19 mouse cellular contexts compared by ENCODE assay signal in the genomic region with DNA sequence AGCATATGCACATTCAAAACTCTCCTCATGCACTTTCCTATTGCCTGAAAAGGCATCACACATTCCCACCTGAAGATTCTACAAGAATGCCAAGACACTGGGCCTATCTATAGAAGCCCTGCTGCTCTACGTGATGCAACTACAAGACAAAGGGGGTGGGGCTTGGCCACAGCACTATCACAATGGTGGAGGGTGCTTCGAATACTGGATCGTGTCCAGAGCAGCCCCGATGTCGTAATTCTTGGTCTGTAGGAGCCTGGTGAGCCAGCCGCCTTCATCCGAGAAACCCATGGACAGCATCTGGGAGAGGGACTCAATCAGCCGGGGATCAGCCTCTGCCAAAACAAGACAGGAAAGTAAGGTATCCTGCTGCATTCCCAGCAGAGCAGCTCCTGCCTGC. TPM values are rescaled to one million over a fixed set of nuclear protein-coding genes. Genes with fewer than 3 reads are reported as not detected.
DNase-seq lines count a peak whose midpoint lies in the region; ATAC-seq and TF ChIP-seq lines count a peak whose summit lies in the region.
"Had no signal": no experiment of that assay in that cellular context is flagged by ENCODE, and none has a peak within 500 bp of the region (broad histone marks: within the 10 kb centered on the region; RNA-seq: fewer than 3 reads in every experiment).

No protein-coding gene starts in this region.

- TF ChIP-seq EP300 in lung, postnatal 0 days (IDR thresholded peaks at IDR 0.05) = no peak
- TF ChIP-seq EP300 in stomach, postnatal 0 days (optimal IDR thresholded peaks at IDR 0.05) = no peak

- no peak overlapping the region for H3K9ac ChIP-seq in lung, postnatal 0 days (replicated peaks; ENCODE audit: low read depth)
- H3K9ac ChIP-seq in stomach, postnatal 0 days (ENCODE audit: low read length) = no peak overlapping the region
- H3K9ac ChIP-seq in midbrain, postnatal 0 days (replicated peaks; ENCODE audit: low read length, poor library complexity, severe bottlenecking) = no peak overlapping the region
- H3K9ac ChIP-seq: heart, embryonic 12.5 days; limb, embryonic 15.5 days; neural tube, embryonic 15.5 days had no signal

- H3K36me3 ChIP-seq in lung, postnatal 0 days (ENCODE audit: insufficient read depth, low read length) = peaks cover 60% of the 10 kb centered on the region
- H3K36me3 ChIP-seq in stomach, postnatal 0 days (ENCODE audit: control insufficient read depth, insufficient read depth, low read length) = peaks cover 43% of the 10 kb centered on the region
- H3K36me3 ChIP-seq in midbrain, postnatal 0 days (ENCODE audit: insufficient read depth, low read length) = peaks cover 78% of the 10 kb centered on the region

- H3K4me2 ChIP-seq in lung, postnatal 0 days (replicated peaks; ENCODE audit: low read depth, low read length) = no peak overlapping the region
- H3K4me2 ChIP-seq in stomach, postnatal 0 days (replicated peaks; ENCODE audit: low read depth) = no peak overlapping the region
- H3K4me2 ChIP-seq in midbrain, postnatal 0 days (ENCODE audit: low read depth, low read length, poor library complexity, severe bottlenecking) = no peak overlapping the region
- H3K4me2 ChIP-seq: heart, embryonic 12.5 days; limb, embryonic 15.5 days; midbrain, embryonic 11.5 days; neural tube, embryonic 15.5 days had no signal

- peak; percentile 53; the same call in 1 of the 2 replicates for ATAC-seq in common myeloid progenitor, adult 5-6 weeks (replicated peaks; ENCODE audit: low read depth, poor library complexity, severe bottlenecking)
- ATAC-seq in lung, postnatal 0 days = peak; percentile 76
- ATAC-seq in stomach, postnatal 0 days (ENCODE audit: low FRiP score, low TSS enrichment) = peak; percentile 23; the same call in 1 of the 2 replicates
- ATAC-seq in midbrain, postnatal 0 days (ENCODE audit: low FRiP score) = no peak
- ATAC-seq: forebrain, embryonic 14.5 days; hindbrain, postnatal 0 days had no signal

- H3K4me3 ChIP-seq in lung, adult 2 months (replicated peaks; ENCODE audit: extremely low read depth, low read depth, low read length) = no peak overlapping the region
- H3K4me3 ChIP-seq in lung, postnatal 0 days (ENCODE audit: low read depth, low read length) = no peak overlapping the region
- no peak overlapping the region for H3K4me3 ChIP-seq in stomach, postnatal 0 days (ENCODE audit: low read depth, low read length)
- no peak overlapping the region for H3K4me3 ChIP-seq in midbrain, postnatal 0 days (ENCODE audit: low read depth, low read length)
- H3K4me3 ChIP-seq: erythroblast, embryonic 14.5 days; heart, embryonic 12.5 days; limb, embryonic 15.5 days; neural tube, embryonic 15.5 days had no signal

- H3K4me1 ChIP-seq in lung, adult 2 months (ENCODE audit: control insufficient read depth, insufficient read depth, low read length) = 0 out of 2 replicates have a peak, but pooled peaks cover 2% of the 10 kb centered on the region
- H3K4me1 ChIP-seq in lung, postnatal 0 days (ENCODE audit: insufficient read depth, low read depth, low read length) = no peaks in the 10 kb centered on the region
- no peaks in the 10 kb centered on the region for H3K4me1 ChIP-seq in stomach, postnatal 0 days (replicated peaks; ENCODE audit: control insufficient read depth, insufficient read depth)
- H3K4me1 ChIP-seq in midbrain, postnatal 0 days (ENCODE audit: insufficient read depth, low read length) = no peaks in the 10 kb centered on the region
- H3K4me1 ChIP-seq: heart, embryonic 12.5 days; limb, embryonic 15.5 days; neural tube, embryonic 15.5 days had no signal

- DNase-seq in lung, adult 18-20 months = peak; percentile 55 to 60
- no peak for DNase-seq in lung, adult 2 months
- peak; percentile 84 for DNase-seq in lung, postnatal 0 days (ENCODE audit: low spot score)
- no peak for DNase-seq in stomach, postnatal 0 days (ENCODE audit: low spot score)
- DNase-seq in retina, postnatal 1 day = no peak
- no peak for DNase-seq in midbrain, postnatal 0 days (ENCODE audit: low spot score)
- DNase-seq: cerebellum, postnatal 10 days; heart, postnatal 4 days; kidney, adult 9 months; kidney, postnatal 36 days; thymus, postnatal 4 days had no signal

- no peak for TF ChIP-seq POLR2A in lung, adult 2 months (IDR thresholded peaks at IDR 0.05; ENCODE audit: borderline replicate concordance, extremely low read depth, low read depth, low read length)

- WGBS in lung, adult 2 months = 48% methylated on average over 8 of the region's 8 CpGs
- 37% methylated on average over 8 of the region's 8 CpGs for WGBS in lung, postnatal 0 days
- WGBS in stomach, postnatal 0 days = 75% methylated on average over 8 of the region's 8 CpGs
- WGBS in midbrain, postnatal 0 days = 83% methylated on average over 8 of the region's 8 CpGs

- H3K9me3 ChIP-seq in lung, postnatal 0 days (ENCODE audit: low read length) = no peaks in the 10 kb centered on the region
- H3K9me3 ChIP-seq in stomach, postnatal 0 days (ENCODE audit: control insufficient read depth, low read length) = no peaks in the 10 kb centered on the region
- no peaks in the 10 kb centered on the region for H3K9me3 ChIP-seq in midbrain, postnatal 0 days (ENCODE audit: low read length)
- H3K9me3 ChIP-seq: heart, embryonic 12.5 days; limb, embryonic 15.5 days; neural tube, embryonic 15.5 days had no signal

- 0 out of 2 replicates have a peak overlapping the region, but pooled peaks have one; percentile 20 for H3K27ac ChIP-seq in lung, postnatal 0 days (ENCODE audit: low read length)
- H3K27ac ChIP-seq in stomach, postnatal 0 days (replicated peaks) = no peak overlapping the region
- no peak overlapping the region; the same call in 1 of the 2 replicates for H3K27ac ChIP-seq in midbrain, postnatal 0 days (ENCODE audit: low read depth, low read length)
- H3K27ac ChIP-seq: hindbrain, postnatal 0 days; limb, embryonic 15.5 days; neural tube, embryonic 15.5 days had no signal

- no peak for TF ChIP-seq CTCF in lung, adult 2 months (IDR thresholded peaks at IDR 0.05; ENCODE audit: insufficient read depth, low read length)
- TF ChIP-seq CTCF in lung, postnatal 0 days (IDR thresholded peaks at IDR 0.05) = no peak
- no peak for TF ChIP-seq CTCF in stomach, postnatal 0 days (IDR thresholded peaks at IDR 0.05; ENCODE audit: low read depth)
- TF ChIP-seq CTCF in midbrain, postnatal 0 days (IDR thresholded peaks at IDR 0.05) = no peak

- H3K27me3 ChIP-seq in lung, postnatal 0 days (replicated peaks; ENCODE audit: insufficient read depth, low read length) = no peaks in the 10 kb centered on the region
- H3K27me3 ChIP-seq in stomach, postnatal 0 days (ENCODE audit: control insufficient read depth, insufficient read depth, low read length) = no peaks in the 10 kb centered on the region
- H3K27me3 ChIP-seq in midbrain, postnatal 0 days (ENCODE audit: insufficient read depth, low read length) = no peaks in the 10 kb centered on the region
- H3K27me3 ChIP-seq: heart, embryonic 12.5 days; limb, embryonic 15.5 days; neural tube, embryonic 15.5 days had no signal

RNA-seq across cellular contexts. Expression of a gene that starts 10.0 kb away (rescaled TPM):
- polyA plus RNA-seq in lung, adult 2 months (2012; rRNA removed) = 249 and 251 TPM in 2 replicates
- 246 and 349 TPM in 2 replicates for total RNA-seq in common myeloid progenitor, adult 5-6 weeks (2017)
- polyA plus RNA-seq in lung, postnatal 0 days (2015; fragmentation: Nextera tagmentation; extraction: Ambion mirVana) = 405 and 426 TPM in 2 replicates
- polyA plus RNA-seq in stomach, postnatal 0 days (2015; fragmentation: Nextera tagmentation; extraction: Ambion mirVana) = 211 and 220 TPM in 2 replicates
- 314 and 335 TPM in 2 replicates for total RNA-seq in midbrain, postnatal 0 days (2014; rRNA removed)
- 455 and 484 TPM in 2 replicates for polyA plus RNA-seq in midbrain, postnatal 0 days (2015; fragmentation: Nextera tagmentation; extraction: Ambion mirVana)

RNA-seq across cellular contexts. Expression of a gene that starts 10.1 kb away (rescaled TPM):
- 77.4 and 91.7 TPM in 2 replicates for polyA plus RNA-seq in lung, adult 2 months (2012; rRNA removed)
- 14.1 and 16.4 TPM in 2 replicates for total RNA-seq in common myeloid progenitor, adult 5-6 weeks (2017)
- 43.4 and 44.4 TPM in 2 replicates for polyA plus RNA-seq in lung, postnatal 0 days (2015; fragmentation: Nextera tagmentation; extraction: Ambion mirVana)
- 30.8 and 32.6 TPM in 2 replicates for polyA plus RNA-seq in stomach, postnatal 0 days (2015; fragmentation: Nextera tagmentation; extraction: Ambion mirVana)
- 115 and 152 TPM in 2 replicates for total RNA-seq in midbrain, postnatal 0 days (2014; rRNA removed)
- 77.3 and 77.9 TPM in 2 replicates for polyA plus RNA-seq in midbrain, postnatal 0 days (2015; fragmentation: Nextera tagmentation; extraction: Ambion mirVana)

RNA-seq across cellular contexts. Expression of a gene that starts 26.4 kb away (rescaled TPM):
- polyA plus RNA-seq in lung, adult 2 months (2012; rRNA removed) = 2.7 and 4.5 TPM in 2 replicates
- 9.1 and 11.9 TPM in 2 replicates for total RNA-seq in common myeloid progenitor, adult 5-6 weeks (2017)
- polyA plus RNA-seq in lung, postnatal 0 days (2015; fragmentation: Nextera tagmentation; extraction: Ambion mirVana) = 6.9 and 9.0 TPM in 2 replicates
- polyA plus RNA-seq in stomach, postnatal 0 days (2015; fragmentation: Nextera tagmentation; extraction: Ambion mirVana) = 6.1 and 6.2 TPM in 2 replicates
- 37.1 and 41.3 TPM in 2 replicates for total RNA-seq in midbrain, postnatal 0 days (2014; rRNA removed)
- 37.9 and 40.7 TPM in 2 replicates for polyA plus RNA-seq in midbrain, postnatal 0 days (2015; fragmentation: Nextera tagmentation; extraction: Ambion mirVana)

RNA-seq across cellular contexts. Expression of a gene that starts 37.8 kb away (rescaled TPM):
- polyA plus RNA-seq in lung, adult 2 months (2012; rRNA removed) = 106 and 119 TPM in 2 replicates
- 3.6 and 5.0 TPM in 2 replicates for total RNA-seq in common myeloid progenitor, adult 5-6 weeks (2017)
- 21.8 and 21.9 TPM in 2 replicates for polyA plus RNA-seq in lung, postnatal 0 days (2015; fragmentation: Nextera tagmentation; extraction: Ambion mirVana)
- 13.2 and 13.8 TPM in 2 replicates for polyA plus RNA-seq in stomach, postnatal 0 days (2015; fragmentation: Nextera tagmentation; extraction: Ambion mirVana)
- total RNA-seq in midbrain, postnatal 0 days (2014; rRNA removed) = 3.5 and 21.3 TPM in 2 replicates
- polyA plus RNA-seq in midbrain, postnatal 0 days (2015; fragmentation: Nextera tagmentation; extraction: Ambion mirVana) = 5.3 and 6.0 TPM in 2 replicates
- polyA plus RNA-seq: erythroblast, embryonic 14.5 days had no signal

Comparison
In these comparisons a context has a peak if more than half of its experiments do, and no peak if none do; other contexts are left out.
1. DNase-seq: peak in lung, adult 18-20 months (2 of 2) and lung, postnatal 0 days (single experiment); none in lung, adult 2 months (single experiment), stomach, postnatal 0 days (single experiment), retina, postnatal 1 day (single experiment) and midbrain, postnatal 0 days (single experiment).